Mouse (Mus musculus): ENCODE results near the gene Gm21988. TPM values are rescaled to one million over a fixed set of nuclear protein-coding genes. Genes with fewer than 3 reads are reported as not detected.

The Gm21988 gene
- polyA plus RNA-seq, 1 experiment from 2014 or later: 14.1 TPM

DNA sequence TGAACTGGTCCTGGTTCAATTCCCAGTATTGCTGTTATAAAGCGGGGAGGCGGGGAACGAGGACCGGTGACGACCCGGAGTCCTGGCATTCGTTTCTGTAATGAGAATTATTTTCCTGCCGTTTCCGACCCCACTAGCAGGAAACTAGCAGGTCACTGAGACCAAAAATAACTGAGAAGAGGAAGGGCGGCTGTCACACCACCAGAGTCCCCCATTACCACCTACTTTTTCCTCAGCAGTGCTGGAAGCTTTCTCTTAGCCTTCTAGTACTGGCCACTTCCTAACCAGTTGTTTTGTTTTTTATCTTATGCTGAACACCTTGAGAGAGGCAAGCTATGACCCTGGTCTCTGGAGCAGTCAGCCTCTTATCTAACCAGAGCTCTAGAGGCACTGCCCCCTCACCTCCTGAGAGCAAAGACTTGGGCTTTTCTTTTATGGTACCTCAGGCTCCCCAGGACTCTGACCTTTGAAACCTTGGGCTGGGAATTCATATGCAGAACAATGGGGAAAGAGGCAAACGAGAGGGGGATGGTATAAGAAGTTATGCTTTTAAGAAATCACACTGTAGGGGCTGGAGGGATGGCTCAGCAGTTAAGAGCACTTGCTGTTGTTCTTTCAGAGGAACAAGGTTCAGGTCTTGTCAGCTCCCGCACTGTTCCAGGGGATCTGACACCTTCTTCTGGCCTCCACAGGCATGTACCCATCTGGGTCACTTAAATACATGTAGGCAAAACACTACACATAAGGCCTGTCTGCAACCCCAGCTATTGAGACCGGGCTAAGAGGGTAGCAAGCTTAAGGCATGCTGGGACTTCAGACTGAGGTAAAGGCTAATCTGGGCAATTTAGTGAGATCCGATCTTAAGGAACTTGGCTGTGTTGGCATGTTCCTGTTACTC is 17.8 kb downstream of the Gm21988 start:
- WGBS: 10% methylated on average over 14 of the region's 14 CpGs
- Histone ChIP-seq H3K4me2 (peak overlapping the region; percentile 88), H3K9me3 (no peaks in the 10 kb centered on the region), H3K4me1 (peaks cover 46% of the 10 kb centered on the region), H3K27ac (peak overlapping the region; percentile 89), H3K27me3 (replicated peaks) (peaks cover 21% of the 10 kb centered on the region), H3K9ac (peak overlapping the region; percentile 57), H3K4me3 (peak overlapping the region; percentile 58), H3K36me3 (replicated peaks) (0 out of 2 replicates have a peak, but pooled peaks cover 6% of the 10 kb centered on the region)
- no peak for ATAC-seq (replicated peaks)

GRCm38 (mm10) chr11:70220731-70221602 is 18.7 kb downstream of the Gm21988 start, which contains the start of gene Slc16a13:
TSS of gene Slc16a13 (minus strand) at chr11:70221064.
- Histone ChIP-seq H3K27ac (peak within 1 kb of the TSS; percentile 89), H3K9me3 (no peaks in the 10 kb centered on the region), H3K4me1 (peaks cover 37% of the 10 kb centered on the region), H3K4me2 (peak within 1 kb of the TSS; percentile 88), H3K9ac (peak within 1 kb of the TSS; percentile 78), H3K4me3 (peak within 1 kb of the TSS; percentile 58), H3K27me3 (replicated peaks) (peaks cover 21% of the 10 kb centered on the region), H3K36me3 (replicated peaks) (0 out of 2 replicates have a peak, but pooled peaks cover 6% of the 10 kb centered on the region)
- WGBS: under 1% methylated on average over 28 of the region's 28 CpGs
- peak; percentile 96 for ATAC-seq (replicated peaks)

- Histone ChIP-seq H3K9me3 (no peaks in the 10 kb centered on the region), H3K4me2 (peak overlapping the region; percentile 88), H3K4me1 (peaks cover 36% of the 10 kb centered on the region), H3K27ac (peak overlapping the region; percentile 89), H3K4me3 (peak overlapping the region; percentile 58), H3K27me3 (replicated peaks) (peaks cover 21% of the 10 kb centered on the region), H3K36me3 (replicated peaks) (0 out of 2 replicates have a peak, but pooled peaks cover 6% of the 10 kb centered on the region), H3K9ac (peak overlapping the region; percentile 78)
- ATAC-seq (replicated peaks): no peak
- WGBS: under 1% methylated on average over 24 of the region's 24 CpGs
These were observed 19.3 kb downstream of the Gm21988 start for GRCm38 (mm10) chr11:70220323-70220722.

GRCm38 (mm10) chr11:70219873-70220272 is 19.8 kb downstream of the Gm21988 start:
- Histone ChIP-seq H3K27me3 (replicated peaks) (peaks cover 24% of the 10 kb centered on the region), H3K4me1 (peaks cover 37% of the 10 kb centered on the region), H3K9me3 (no peaks in the 10 kb centered on the region), H3K9ac (peak overlapping the region; percentile 78), H3K4me3 (peak overlapping the region; percentile 58), H3K36me3 (replicated peaks) (0 out of 2 replicates have a peak, but pooled peaks cover 6% of the 10 kb centered on the region), H3K27ac (peak overlapping the region; percentile 89), H3K4me2 (peak overlapping the region; percentile 88)
- ATAC-seq (replicated peaks): no peak
- 52% methylated on average over 7 of the region's 7 CpGs for WGBS

DNA sequence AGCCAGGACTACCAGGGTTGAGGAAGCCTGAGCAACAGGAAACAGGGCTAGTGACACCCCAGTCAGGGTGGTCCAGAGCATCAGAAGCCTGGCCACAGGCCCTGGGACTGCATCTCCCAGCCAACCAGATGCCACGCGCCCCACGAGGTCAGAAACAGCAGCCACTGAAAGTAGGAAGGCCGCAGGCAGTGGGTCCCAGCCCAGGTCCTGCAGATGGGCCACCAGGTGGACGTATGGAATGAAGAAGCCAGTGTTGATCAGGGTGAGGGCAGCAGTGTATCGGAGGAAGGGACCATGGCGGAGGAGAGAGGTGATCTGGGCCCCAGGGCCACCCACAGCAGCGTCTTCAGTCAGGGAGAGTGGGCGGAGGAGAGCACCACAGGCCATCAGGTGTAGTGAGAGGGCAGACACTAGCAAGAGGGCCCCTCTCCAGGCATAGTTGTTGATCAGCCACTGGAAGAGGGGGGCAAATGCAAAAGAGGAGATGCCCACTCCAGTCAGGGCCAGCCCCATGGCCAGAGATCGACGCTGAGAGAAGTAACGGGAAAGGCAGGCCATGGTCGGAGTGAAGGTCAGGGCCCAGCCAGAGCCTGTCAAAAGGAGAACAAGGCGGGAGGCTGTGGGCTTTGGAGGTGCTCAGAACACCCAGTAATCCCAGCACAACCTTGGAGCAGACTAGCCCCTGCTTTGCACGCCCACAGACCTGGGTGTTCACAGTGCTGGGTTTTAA is 20.7 kb downstream of the Gm21988 start:
- H3K4me2 ChIP-seq: peak overlapping the region; percentile 88
- peaks cover 46% of the 10 kb centered on the region for H3K4me1 ChIP-seq
- peaks cover 30% of the 10 kb centered on the region for H3K27me3 ChIP-seq (replicated peaks)
- no peaks in the 10 kb centered on the region for H3K9me3 ChIP-seq
- 88% methylated on average over 15 of the region's 15 CpGs for WGBS
- 0 out of 2 replicates have a peak, but pooled peaks cover 6% of the 10 kb centered on the region for H3K36me3 ChIP-seq (replicated peaks)
- no peak overlapping the region for H3K27ac ChIP-seq
- no peak for ATAC-seq (replicated peaks)
- H3K4me3 ChIP-seq: peak overlapping the region; percentile 58
- no peak overlapping the region for H3K9ac ChIP-seq

GRCm38 (mm10) chr11:70218039-70218438 is 21.6 kb downstream of the Gm21988 start:
- WGBS: 92% methylated on average over 4 of the region's 4 CpGs

GRCm38 (mm10) chr11:70216103-70216502 is 23.5 kb downstream of the Gm21988 start:
- 0 out of 2 replicates have a peak, but pooled peaks cover 6% of the 10 kb centered on the region for H3K36me3 ChIP-seq (replicated peaks)
- H3K4me2 ChIP-seq: no peak overlapping the region
- H3K9me3 ChIP-seq: no peaks in the 10 kb centered on the region
- H3K27ac ChIP-seq: no peak overlapping the region
- H3K9ac ChIP-seq: no peak overlapping the region
- H3K4me1 ChIP-seq: peaks cover 48% of the 10 kb centered on the region
- ATAC-seq (replicated peaks): no peak
- WGBS: 48% methylated on average over 3 of the region's 3 CpGs
- no peak overlapping the region for H3K4me3 ChIP-seq
- peaks cover 38% of the 10 kb centered on the region for H3K27me3 ChIP-seq (replicated peaks)

More at GRCm38 (mm10) chr11:70218039-70218438, 21.6 kb downstream of the Gm21988 start:
- Histone ChIP-seq H3K9me3 (no peaks in the 10 kb centered on the region), H3K4me3 (no peak overlapping the region), H3K27ac (no peak overlapping the region), H3K9ac (no peak overlapping the region), H3K27me3 (replicated peaks) (peaks cover 34% of the 10 kb centered on the region), H3K4me2 (no peak overlapping the region), H3K4me1 (peaks cover 54% of the 10 kb centered on the region), H3K36me3 (replicated peaks) (0 out of 2 replicates have a peak, but pooled peaks cover 6% of the 10 kb centered on the region)
- no peak for ATAC-seq (replicated peaks)

DNA sequence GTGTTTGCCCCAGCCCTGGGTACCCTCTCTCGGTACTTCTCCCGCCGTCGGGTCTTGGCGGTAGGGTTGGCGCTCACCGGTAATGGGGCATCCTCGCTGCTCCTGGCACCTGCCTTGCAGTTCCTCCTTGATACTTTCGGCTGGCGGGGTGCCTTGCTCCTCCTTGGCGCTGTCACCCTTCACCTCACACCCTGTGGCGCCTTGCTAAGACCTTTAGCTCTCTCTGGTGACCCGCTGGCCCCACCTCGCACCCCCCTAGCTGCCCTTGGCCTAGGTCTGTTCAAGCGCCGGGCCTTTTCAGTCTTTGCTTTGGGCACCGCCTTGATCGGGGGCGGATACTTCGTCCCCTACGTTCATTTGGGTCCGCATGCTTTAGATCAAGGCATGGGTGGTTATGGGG is 24.3 kb downstream of the Gm21988 start:
- WGBS: 8% methylated on average over 22 of the region's 22 CpGs
- no peak for ATAC-seq (replicated peaks)
- H3K4me2 ChIP-seq: peak overlapping the region; percentile 59; the same call in 1 of the 2 replicates

DNA sequence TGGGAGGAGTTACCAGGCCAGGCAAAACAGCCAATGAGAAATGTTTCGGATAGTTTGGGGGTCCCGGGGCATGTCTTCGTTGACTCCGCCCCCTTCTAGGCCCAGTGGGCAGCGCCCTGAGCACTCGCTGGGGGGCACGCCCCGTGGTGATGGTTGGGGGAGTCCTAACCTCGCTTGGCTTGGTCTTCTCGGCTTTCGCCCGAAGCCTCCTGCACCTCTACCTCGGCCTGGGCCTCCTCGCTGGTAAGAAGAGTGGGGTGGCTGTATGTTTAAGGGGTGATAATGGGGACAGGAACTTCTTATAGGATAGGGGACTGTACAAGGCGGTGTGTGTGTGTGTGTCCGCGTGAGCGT is 24.8 kb downstream of the Gm21988 start:
- WGBS: 5% methylated on average over 18 of the region's 18 CpGs
- Histone ChIP-seq H3K36me3 (replicated peaks) (0 out of 2 replicates have a peak, but pooled peaks cover 6% of the 10 kb centered on the region), H3K4me3 (peak overlapping the region; percentile 33), H3K4me2 (peak overlapping the region; percentile 59), H3K27ac (no peak overlapping the region), H3K9me3 (no peaks in the 10 kb centered on the region), H3K9ac (no peak overlapping the region), H3K27me3 (replicated peaks) (peaks cover 38% of the 10 kb centered on the region), H3K4me1 (peaks cover 43% of the 10 kb centered on the region)
- no peak for ATAC-seq (replicated peaks)

More for the DNA sequence above, 24.3 kb downstream of the Gm21988 start:
- Histone ChIP-seq H3K4me1 (peaks cover 47% of the 10 kb centered on the region), H3K9me3 (no peaks in the 10 kb centered on the region), H3K27me3 (replicated peaks) (peaks cover 38% of the 10 kb centered on the region), H3K36me3 (replicated peaks) (0 out of 2 replicates have a peak, but pooled peaks cover 6% of the 10 kb centered on the region), H3K27ac (no peak overlapping the region), H3K4me3 (no peak overlapping the region), H3K9ac (no peak overlapping the region)

DNA sequence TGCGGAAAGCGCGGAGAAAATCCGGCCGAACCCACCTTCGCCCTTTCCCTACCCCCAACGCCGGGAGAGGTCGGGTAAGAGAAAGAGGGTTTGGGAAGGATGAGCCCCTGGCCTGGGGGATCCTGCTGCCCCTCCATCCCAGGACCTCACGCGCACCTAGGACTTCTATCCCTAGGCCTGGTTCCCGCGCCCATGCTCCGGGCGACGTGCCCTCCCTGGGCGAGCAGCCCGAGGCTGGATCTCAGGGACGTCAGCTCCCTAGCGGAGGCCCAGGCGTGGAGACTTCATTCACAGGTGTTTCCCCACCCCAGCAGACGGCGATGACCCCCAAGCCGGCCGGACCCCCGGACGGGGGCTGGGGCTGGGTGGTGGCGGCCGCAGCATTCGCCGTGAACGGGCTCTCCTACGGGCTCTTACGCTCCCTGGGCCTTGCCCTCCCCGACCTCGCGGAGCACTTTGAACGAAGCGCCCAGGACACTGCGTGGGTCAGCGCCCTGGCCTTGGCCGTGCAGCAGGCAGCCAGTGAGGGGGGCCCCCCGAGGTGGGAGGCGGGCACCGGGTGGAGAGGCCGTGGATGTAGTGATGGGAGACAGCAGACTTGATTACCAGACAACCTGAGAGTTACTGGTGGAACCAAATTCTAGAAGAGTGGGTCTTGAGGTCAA is 25.3 kb downstream of the Gm21988 start:
- H3K36me3 ChIP-seq (replicated peaks): 0 out of 2 replicates have a peak, but pooled peaks cover 6% of the 10 kb centered on the region
- no peaks in the 10 kb centered on the region for H3K9me3 ChIP-seq
- WGBS: under 1% methylated on average over 46 of the region's 46 CpGs
- ATAC-seq (replicated peaks): peak; percentile 55
- peak overlapping the region; percentile 33 for H3K4me3 ChIP-seq
- no peak overlapping the region for H3K27ac ChIP-seq
- peaks cover 37% of the 10 kb centered on the region for H3K4me1 ChIP-seq
- peak overlapping the region; percentile 59 for H3K4me2 ChIP-seq
- peak overlapping the region; percentile 27 for H3K9ac ChIP-seq
- H3K27me3 ChIP-seq (replicated peaks): peaks cover 38% of the 10 kb centered on the region

GRCm38 (mm10) chr11:70213736-70214135 is 25.9 kb downstream of the Gm21988 start:
- Histone ChIP-seq H3K27me3 (replicated peaks) (peaks cover 38% of the 10 kb centered on the region), H3K27ac (no peak overlapping the region), H3K4me3 (peak overlapping the region; percentile 33), H3K9me3 (no peaks in the 10 kb centered on the region), H3K36me3 (replicated peaks) (0 out of 2 replicates have a peak, but pooled peaks cover 6% of the 10 kb centered on the region), H3K4me2 (peak overlapping the region; percentile 59), H3K4me1 (peaks cover 32% of the 10 kb centered on the region), H3K9ac (peak overlapping the region; percentile 27)
- ATAC-seq (replicated peaks): peak; percentile 41; the same call in 1 of the 2 replicates
- whole genome bisulfite sequencing: 6% methylated on average over 24 of the region's 26 CpGs
